Mouse (Mus musculus) liver, embryonic 14.5 days (tissue): ENCODE results near the gene Klhl33.

Experiments used
- CTCF ChIP-seq: IDR thresholded peaks from 2 replicates; pipeline ENCODE4 v1.5.1; 2016; ENCODE audit warnings: antibody characterized with exemption, low read depth, control low read depth
- EP300 ChIP-seq: IDR thresholded peaks from 2 replicates; pipeline ENCODE4 v1.6.1; 2016; ENCODE audit warnings: antibody characterized with exemption, low read depth

DNA sequence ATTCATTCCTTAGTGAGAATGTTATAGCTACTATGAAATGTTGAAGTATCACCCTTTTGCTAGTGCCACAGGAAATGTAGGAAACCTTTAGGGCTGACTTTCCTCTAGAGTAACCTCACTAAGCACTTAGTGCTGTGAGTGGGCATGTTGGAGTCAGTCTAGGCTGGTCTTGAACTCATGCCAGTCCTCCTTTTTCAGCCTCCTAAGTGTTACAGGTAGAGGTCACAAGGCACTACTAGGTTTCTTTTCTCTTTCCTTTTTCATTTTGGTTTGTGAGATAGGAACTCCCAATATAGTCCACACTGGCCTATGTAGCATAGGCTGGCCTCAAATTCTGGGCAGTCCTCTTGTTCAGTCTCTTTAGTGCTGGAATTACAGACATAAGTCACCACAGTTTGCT lies 1.9 kb downstream of the Klhl33 start:
- no peak for TF ChIP-seq EP300
- TF ChIP-seq CTCF: no peak
